Mouse (Mus musculus) retina, postnatal 1 day (tissue): ENCODE data around the gene Sgk2.
A peak's percentile ranks its signal among the peaks of the same experiment; 100 is the strongest.
"Not testable (repeated sequence)": the region's sequence is repeated elsewhere in the genome, so short reads cannot be mapped to it uniquely, and the experiment has no call there.

ENCODE experiments used
- DNase-seq: peaks from one replicate; pipeline ENCODE4 v3.0.0-alpha.2; 2012

Sgk2 gene

DNA sequence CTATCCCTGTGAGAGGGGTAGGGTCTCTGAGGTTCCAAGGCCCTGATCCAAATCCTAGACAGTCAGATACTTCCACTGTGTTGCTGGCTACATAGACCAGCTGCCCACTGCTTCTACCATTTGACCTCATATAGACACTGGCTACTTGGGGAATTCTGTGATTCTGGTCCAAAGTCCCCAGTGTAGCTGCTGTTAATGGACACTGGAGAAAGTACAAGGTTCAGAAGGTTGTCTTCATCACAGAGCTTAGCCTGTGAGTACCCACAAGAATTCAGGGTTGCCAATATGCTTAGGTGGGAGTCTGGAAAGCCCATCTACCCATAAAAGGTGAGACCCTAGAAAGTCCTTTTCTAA lies 4.9 kb downstream of the Sgk2 start:
- DNase-seq: no peak

DNA sequence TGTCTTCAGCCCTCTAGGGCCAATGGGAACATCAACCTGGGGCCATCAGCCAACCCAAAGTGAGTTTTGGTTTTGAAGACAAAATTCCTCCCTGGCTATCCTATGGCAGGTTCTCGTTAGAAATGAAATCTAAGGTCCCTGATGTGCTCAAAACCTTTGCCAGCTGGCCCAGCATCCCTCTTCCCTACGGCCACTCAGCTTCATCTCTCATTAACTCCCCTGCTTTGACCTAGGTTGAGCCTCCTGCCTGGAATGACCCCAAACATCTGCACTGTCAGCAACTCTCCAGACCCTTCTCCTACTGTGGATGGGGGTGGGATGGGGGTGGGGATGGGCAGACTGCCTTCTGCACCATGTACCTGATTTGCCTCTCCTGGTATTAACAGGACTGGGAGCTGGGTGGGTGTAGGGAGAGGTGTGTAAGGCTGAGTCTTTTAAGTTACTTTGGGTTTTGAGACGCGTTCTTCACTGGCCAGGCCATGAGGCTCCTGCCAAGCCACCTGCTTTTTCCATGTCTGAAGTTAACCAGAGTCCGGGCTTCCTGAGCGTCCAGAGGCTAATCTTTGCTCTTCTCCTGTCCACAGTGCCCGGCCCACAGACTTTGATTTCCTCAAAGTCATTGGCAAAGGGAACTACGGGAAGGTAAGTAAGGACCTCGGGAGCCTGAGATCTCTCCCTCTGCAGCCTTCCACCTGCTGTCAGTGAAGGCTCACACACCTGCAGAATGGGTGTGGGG lies 6.9 kb downstream of the Sgk2 start:
- DNase-seq: no peak

DNA sequence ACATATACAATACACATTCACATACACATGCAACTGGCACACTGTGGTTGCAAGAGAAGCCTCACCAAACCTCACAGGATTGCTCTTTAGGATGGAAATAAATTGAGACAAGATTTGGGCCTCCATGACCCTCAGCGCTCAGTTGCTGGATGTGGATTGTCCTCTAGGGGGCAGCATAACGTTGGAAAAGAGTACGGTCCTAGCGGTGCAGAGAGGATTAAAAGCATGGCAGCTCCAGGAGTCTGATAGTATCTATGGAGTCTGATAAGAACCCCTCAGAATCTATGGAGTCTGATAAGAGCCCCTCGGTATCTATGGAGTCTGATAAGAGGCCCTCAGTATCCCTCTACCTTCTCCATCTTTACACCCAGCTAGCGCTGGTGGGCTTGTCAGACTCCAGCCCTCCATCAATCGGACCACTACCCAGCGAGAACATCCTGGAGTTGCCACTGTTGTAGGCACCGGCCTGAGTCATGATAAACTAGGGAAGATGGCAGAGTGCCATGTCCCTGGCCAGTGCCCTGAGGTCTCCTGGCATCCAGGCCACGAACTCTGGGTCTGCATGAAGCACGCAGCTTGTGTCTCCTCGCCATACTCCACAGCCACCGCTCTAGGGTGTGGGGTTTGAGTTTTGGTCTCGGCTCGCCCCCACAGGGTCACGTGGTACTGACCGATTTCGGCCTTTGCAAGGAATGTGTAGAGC lies 11.5 kb downstream of the Sgk2 start:
- DNase-seq: peak; percentile 87

DNA sequence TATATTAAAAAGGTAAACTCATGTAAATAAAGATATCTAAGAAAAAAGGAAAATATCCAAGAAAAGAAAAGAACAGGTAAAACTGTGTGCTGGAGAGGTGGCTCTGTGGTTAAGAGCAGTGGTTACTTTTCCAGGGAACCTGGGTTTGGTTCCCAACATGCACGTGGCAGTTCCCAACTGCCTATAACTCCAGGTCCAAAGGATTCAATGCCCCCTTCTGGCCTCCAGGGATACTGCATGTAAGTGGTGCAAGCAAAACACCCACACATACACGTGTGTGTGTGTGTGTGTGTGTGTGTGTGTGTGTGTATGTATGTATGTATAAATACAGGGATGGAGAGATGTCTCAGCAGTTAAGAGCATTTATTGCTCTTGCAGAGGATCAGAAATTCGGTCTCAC lies 12.6 kb downstream of the Sgk2 start:
- DNase-seq: peak; percentile 71

DNA sequence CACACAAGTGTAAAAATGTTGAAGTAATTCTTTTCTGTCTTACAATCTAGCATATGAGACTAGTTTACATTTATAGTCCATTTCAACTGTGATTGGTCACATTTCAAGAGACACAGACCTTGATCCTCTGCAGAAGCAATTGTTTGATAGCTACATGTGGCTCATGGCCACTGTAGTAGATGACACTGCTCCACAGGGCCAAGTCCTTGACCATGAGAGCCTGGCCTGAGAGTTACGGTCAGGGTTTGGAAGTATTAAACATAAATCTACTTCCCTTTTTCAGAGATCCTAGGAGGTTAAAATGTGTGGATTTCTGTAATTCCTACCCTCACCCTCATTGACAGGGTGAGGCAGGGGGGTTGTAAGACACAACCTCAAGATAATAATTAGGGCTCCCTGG lies 13.9 kb downstream of the Sgk2 start:
- no peak for DNase-seq

DNA sequence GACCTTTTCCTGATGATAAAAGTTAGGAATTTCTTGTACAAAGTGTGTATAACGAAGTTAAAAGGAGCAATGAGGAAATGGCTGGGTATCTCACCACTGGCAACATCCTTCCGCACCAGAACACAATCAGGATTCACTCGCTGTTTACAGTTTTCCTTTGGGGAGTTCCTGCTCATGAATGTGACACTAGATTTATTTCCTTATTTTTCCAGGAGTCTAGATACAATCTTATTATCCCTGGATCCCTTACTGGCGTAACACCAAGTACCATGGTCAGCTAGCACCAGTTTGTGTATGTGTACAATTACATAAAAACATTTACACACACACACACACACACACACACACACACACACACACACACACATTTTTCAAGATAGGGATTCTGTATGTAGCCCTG lies 20.2 kb downstream of the Sgk2 start:
- DNase-seq: no peak

DNA sequence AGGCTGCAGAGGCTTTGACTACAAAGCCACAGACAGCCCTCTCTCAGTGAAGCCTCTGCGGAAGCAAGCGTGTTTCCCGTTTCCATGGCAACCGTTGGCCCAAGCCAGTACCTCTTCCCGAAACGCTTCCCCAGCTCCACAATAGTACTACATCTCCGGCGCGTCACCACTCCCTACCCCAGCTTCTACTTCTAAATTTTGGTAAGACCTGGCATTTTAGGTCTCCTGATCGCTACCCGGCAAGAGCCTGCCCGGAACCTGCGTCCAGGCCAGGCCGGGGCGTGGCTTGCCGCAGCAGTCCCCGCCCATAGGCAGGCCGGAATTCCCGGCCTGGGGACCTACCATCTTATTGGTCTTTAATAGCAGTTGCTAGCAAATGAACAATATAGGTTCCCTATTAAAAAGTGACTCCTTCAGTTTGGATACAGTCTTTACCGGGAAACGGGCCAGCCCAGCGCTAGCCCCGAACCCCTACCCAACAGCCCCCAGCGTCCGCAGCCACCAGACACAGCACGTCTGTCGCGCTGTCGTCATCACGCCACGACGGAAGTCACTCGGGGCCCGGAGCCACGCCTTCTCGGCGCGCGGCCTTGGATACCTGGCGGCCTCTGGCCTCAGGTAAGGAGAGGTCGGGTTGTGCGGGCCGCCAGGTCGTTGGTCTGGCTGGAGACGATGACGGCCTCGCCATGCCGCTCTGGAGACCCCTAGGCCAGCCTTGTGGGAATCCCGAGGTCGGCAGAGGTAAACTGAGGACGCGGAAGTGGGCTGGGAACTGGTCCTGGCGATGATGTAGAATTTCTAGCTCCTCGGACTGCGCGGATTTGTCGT lies 30.0 kb downstream of the Sgk2 start, which contains the start of gene Ift52:
TSS of gene Ift52 (plus strand) at position 439 of the 828 bp plus-strand sequence.
- peak; percentile 93 for DNase-seq

DNA sequence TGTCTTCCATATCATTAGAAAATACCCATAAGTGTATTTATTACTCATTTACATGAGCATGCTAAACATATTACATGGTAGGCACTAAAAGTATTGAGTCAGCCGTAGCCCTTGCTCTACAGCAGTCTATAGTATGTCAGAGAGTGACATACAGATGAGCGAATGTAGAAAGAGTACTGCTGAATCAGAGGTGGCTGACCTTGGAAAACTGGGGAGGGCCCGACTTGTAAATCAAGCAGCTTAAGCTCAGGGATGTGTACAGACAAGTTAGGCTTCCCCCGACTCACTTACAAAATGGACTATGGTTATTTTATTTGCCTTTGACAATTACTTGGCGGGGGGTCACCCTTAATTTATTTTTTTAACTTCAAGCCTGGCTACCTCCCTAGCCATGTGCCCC lies 44.2 kb downstream of the Sgk2 start:
- no peak for DNase-seq

DNA sequence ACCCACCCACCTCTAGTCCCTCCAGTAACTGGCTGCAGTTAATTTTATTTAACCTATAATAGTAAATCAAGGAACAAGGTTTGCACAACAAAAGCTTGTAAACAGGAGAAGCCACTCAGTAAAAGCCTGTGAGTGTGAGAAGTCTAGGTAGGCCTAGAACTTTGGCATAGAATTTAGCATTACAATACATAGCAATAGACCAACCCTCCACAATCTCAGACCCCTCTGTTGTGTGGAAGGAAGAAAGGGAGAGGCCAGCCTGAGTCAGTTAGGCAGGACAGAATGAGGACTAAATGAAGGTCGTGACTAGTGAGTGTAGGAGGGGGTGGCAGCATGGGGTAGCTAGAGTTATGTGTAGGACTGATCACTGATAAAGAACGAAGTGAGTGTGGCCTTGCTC lies 44.6 kb downstream of the Sgk2 start:
- DNase-seq: no peak

DNA sequence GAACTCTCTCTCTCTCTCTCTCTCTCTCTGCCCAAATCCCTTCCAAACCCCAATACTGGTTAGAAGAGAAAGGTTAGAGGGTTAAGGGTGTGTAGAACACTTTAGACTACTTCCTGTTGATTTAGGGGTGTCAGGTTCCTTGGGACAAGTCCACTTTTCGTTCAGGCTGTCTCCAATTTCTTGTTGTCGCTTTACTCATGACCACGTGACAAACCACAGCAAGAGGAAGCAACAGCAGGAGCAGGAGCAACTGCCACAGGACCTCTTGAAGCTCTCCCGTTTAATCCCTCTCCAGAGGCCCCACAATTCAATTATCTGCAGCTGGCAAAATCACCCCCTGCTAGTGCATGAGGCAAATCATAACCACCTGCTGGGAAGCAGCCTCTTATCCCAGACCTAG lies 45.5 kb downstream of the Sgk2 start:
- no peak for DNase-seq

DNA sequence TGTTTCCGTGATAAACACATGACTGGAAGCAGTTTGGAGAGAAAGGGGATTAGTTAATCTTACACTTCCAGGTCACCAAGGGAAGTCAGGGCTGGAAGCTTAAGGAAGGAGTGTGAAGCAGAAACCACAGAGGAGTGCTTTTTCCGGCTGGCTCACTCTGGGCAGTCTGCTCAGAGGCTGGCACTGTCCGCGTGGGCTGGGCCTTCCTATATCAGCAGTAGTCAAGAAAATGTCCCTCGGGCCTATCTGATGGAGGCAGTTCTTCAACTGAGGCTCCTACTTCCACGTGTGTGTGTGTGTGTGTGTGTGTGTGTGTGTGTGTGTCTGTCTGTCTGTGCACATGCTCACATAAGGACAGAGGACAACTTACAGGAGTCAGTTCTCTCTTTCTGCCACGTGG lies 52.8 kb downstream of the Sgk2 start:
- no peak for DNase-seq

DNA sequence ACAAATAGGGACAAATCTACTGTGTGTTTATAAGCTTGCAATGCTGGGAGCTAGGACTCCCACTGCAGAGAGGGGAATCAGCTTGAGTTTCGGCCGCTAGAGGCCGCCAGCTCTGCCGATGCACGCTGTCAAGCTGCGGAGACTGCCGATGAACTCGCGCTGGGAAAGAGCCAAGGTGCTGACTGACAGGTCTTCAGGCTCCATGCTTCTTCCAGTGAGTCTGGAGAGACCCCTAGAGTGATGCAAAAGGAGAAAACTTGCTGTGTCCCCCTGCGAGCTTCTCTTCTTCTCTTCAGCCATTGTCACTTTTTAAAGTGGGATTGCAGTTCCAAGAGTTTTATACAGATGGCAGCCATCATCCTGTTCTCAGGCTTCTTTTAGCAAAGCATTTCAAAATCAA lies 61.0 kb downstream of the Sgk2 start:
- DNase-seq: peak; percentile 83

DNA sequence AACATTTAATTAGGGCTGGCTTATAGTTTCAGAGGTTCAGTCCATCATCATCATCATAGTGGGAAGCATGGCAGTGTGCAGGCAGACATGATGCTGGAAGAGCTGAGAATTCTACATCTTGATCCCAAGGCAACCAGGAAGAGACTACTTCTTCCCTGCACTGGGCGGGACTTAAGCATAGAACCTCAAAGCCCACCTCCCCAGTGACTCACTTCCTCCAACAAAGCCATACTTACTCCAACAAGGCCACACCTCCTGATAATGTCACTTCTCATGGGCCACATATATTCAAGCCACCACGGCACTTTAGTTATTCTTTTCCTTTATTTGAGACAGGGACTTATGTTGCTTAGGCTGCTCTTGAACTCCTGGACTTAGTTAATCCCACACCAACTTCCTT lies 62.0 kb downstream of the Sgk2 start:
- DNase-seq: no peak

DNA sequence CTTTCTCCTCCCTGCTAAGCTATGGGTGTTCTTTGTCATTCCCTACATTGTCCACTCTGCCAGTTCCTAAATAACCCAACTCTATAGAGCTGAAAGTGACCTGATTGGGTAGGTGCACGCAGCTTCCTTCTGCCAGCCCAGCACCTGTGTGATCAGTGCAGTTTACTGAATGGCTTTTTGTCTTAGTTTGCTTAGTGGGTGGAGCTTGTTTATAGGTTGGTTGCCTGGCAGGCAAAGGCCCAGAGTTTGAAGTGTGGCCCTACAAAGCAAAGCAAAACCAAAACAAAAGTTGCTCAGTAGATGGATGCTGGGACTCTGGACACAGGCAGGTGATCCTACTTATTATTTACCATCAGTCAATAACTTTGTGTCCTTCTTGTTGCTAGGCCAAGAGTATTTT lies 64.6 kb downstream of the Sgk2 start:
- no peak for DNase-seq

DNA sequence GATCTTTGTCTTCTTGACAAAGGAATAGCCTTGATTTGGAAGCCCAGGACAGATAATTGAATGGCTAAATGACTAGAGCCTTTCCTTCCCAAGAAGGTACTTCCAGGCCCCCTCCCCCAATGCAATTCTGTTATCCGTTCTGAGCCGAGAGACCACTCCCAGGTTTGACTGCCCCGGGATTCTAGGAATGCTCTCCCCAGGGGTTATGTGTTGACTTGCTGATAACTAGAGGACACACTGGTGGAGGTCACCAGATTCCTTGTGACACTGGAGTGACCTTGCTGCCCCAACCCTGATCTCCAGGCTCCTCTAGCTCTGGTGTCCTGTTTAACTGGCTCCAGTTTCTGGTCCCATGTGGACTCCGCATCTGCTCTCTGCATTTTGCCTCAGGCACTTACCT lies 65.0 kb downstream of the Sgk2 start:
- DNase-seq: no peak

DNA sequence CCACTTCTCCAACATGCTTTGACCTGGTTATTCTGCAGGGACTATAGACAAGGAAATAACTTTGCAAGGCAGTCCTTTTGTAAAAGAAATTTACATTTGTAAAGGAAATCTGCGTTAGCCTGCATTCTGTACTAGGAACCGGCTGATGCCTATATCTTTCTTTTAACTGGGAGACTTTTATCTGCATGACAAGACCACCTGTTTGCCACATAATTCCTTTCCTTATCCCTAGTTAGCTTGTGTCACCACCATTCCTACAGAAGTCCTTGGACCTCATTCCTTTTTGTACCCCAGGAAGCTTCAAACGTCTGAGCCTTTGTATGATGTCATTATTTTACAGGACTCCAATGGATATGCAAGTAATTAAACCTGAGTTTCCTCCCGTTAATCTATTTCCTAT lies 65.7 kb downstream of the Sgk2 start:
- DNase-seq: no peak

DNA sequence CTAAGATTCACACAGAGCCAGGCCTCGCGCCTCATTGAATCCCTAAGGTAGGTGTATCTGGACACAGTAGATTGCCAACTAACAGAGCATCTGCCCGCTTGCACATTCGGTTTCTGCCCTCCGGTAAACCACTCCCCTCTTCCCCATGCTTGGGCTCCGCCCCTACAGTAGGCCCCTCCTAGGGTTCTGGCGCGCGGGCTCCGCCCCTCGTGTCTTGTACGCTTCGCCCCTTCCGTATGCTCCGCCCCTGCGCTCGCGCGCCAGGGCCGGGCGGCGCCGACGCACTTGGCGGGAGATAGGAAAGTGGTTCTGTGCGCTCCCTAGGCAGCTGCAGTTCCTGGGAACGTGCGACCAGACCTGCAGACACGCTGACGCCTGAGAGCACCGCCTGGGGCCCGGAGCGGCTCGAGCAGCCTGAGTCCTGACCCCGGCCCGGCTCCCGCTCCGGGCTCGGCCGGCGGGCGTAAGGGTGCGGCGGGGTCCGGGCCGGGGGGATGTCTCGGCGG lies 67.3 kb downstream of the Sgk2 start, which contains the start of gene Mybl2:
TSS of gene Mybl2 (plus strand) at position 353 of the 506 bp plus-strand sequence.
- DNase-seq: peak; percentile 97

DNA sequence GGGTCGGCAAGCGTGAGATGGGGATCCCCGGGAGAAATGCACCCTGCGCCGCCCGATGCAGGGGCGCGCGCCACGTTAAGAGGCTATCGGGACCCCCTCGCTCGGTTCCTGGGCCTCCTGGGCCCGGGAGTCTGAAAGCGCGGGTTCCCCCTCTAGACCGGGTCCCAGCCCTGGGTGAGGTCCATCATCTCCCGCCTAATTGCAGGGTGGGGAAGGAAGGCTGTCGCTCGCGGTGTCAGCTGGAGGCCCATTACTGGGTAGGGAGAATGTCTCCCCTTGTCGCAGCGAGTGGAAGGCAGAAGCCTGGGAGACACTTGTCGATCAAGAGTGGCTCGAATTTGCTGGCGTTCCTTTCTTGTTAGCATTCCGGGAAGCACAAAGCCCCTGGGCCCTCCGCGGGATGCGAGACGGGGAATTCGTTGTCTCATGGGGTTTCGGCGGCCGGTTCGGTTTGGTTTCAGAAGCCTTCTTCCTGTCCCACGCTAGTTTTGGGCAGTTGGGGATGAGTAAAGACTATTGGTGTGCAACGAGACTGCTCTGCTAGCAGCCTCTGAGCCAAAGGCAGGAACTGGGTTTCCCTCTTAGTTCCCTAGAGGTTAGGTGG lies 67.9 kb downstream of the Sgk2 start:
- peak; percentile 53 for DNase-seq

DNA sequence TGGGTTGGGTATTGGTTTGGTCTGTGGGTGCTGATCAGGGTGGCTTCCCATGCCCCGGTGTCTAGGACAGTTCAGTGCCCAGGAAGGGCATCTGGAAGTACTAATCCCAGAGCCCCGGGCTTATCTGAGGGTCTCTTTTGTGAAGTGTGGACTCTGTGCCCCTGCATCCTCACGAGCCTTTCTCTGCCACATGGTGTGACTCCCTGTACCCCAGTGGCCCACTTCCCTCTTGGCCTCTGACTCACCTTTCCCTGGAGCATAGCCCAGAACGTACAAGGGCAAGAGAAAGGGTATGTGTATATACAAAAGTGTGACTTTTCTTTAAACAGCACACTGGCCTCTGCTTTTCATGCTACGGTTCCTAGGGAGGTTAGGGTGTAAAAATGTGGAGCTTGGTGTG lies 68.6 kb downstream of the Sgk2 start:
- DNase-seq: peak; percentile 5

DNA sequence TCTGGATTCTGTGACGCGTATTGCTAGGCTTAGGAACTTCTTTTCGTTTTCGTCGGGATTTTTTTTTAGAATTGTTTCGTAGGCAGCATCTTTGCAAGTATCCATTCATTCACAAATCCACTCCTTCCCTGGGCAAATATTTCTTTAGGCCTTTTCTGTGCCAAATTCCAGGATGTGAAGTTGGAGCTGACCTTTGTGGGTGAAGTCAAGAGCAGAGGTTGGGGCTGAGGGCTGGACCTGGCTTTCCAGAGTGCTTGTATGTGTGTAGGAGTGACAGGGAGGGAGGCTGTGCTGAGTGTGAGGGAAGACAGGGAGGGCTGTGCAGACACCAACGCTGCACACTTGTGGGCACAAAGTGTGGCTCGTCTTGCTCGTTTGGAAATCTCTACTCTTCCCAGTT lies 69.5 kb downstream of the Sgk2 start:
- DNase-seq: no peak

DNA sequence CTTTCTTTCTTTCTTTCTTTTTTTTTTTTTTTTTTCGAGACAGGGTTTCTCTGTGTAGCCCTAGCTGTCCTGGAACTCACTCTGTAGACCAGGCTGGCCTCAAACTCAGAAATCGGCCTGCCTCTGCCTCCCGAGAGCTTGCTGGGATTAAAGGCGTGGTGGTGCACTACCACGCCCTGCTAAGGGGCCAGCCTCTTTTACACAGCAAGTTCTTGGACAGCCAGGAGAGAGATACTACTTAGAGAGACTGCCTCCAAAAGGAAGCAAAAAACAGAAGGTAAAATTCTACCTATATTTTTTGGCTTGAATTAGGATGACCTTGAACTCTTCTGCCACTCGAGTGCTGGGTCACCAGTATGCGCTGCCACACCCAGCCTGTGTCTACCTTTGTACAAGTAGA lies 71.9 kb downstream of the Sgk2 start:
- not testable (repeated sequence) for DNase-seq

DNA sequence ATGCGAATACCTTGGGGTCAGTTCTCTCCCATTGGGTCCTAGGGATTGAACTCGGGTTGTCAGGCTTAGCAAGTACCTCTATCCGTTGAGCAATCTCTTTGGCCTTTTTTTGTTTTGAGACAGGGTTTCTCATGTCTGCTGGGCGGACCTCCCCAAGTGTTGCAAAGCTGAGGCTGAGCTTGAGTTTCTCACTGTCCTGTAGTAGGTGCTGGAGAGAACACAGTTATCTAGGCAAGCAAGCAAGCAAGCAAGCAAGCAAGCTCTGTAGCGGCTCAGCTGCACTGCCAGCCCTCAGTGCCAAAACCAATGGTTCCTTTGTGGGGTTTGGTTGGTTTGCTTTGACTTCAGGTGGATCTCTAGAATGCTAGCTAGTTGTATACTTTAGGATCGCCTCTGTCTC lies 73.5 kb downstream of the Sgk2 start:
- DNase-seq: no peak
